Mouse (Mus musculus): Measurements from ENCODE around the gene Mlst8. TPM values are rescaled to one million over a fixed set of nuclear protein-coding genes. Genes with fewer than 3 reads are reported as not detected.
A peak's percentile ranks its signal among the peaks of the same experiment; 100 is the strongest.

Gene Mlst8
- polyA plus RNA-seq, 1 experiment from 2014 or later: 20.9 TPM

DNA sequence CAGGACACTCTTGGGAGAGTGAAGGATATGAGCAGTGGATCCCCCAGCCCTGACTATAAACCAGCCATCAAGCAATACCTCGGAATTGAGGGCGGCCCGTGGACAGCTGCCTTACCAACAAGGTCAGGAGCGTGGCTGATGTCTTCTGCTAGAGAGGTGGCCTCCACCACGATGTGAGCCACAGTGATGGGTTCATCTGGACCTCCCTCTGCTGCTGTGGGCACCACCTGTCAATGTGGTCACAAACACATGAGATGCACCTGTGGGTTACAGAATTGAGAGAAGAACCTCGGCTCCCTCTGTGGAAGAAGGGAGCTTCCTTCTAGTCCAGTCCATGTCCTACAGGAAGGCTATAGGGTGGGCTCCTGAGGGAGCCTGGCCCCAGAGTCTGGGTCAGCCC, 29.4 kb downstream of the Mlst8 start:
- H3K9ac ChIP-seq (ENCODE audit: low read depth, low read length): no peak overlapping the region
- ATAC-seq (replicated peaks; ENCODE audit: insufficient number of reproducible peaks, low FRiP score, low TSS enrichment): no peak
- WGBS (ENCODE audit: insufficient replicate concordance): 84% methylated on average over 6 of the region's 6 CpGs

DNA sequence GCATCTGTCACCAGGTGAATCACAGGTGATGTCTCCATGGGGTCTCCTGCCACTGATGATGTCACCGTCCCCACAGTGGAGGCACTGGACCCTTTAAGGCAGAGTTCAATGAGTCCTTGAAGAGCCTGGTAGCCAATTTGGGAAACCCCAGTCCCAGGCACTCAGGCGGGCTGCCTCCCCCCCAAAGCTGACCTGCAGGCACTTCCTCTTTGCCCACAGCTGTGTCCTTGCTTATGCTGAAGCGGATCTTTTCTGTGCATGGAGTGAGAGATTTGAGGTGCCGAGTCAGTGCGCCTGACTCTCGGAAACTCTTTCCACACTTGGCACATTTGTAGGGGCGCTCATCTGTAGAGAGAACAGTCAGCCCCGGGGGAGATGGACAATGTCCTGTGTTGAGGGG, 32.3 kb downstream of the Mlst8 start:
- 95% methylated on average over 8 of the region's 8 CpGs for WGBS (ENCODE audit: insufficient replicate concordance)
- H3K9ac ChIP-seq (ENCODE audit: low read depth, low read length): no peak overlapping the region
- no peaks in the 10 kb centered on the region for H3K9me3 ChIP-seq (replicated peaks; ENCODE audit: control insufficient read depth, low read length)
- H3K4me3 ChIP-seq (ENCODE audit: low read depth, low read length): no peak overlapping the region
- H3K4me1 ChIP-seq (ENCODE audit: control insufficient read depth, insufficient read depth, low read length): no peaks in the 10 kb centered on the region
- no peak overlapping the region for H3K27ac ChIP-seq (ENCODE audit: low read depth, low read length)
- no peak overlapping the region for H3K4me2 ChIP-seq
- H3K27me3 ChIP-seq (ENCODE audit: control insufficient read depth, insufficient read depth, low read length): no peaks in the 10 kb centered on the region
- 0 out of 2 replicates have a peak, but pooled peaks have one; percentile 29 for ATAC-seq (replicated peaks; ENCODE audit: insufficient number of reproducible peaks, low FRiP score, low TSS enrichment)
- peaks cover 45% of the 10 kb centered on the region for H3K36me3 ChIP-seq (ENCODE audit: control insufficient read depth, insufficient read depth, low read length)

More for the DNA sequence above, 29.4 kb downstream of the Mlst8 start:
- no peak overlapping the region for H3K4me3 ChIP-seq (ENCODE audit: low read depth, low read length)
- no peaks in the 10 kb centered on the region for H3K27me3 ChIP-seq (ENCODE audit: control insufficient read depth, insufficient read depth, low read length)
- H3K36me3 ChIP-seq (ENCODE audit: control insufficient read depth, insufficient read depth, low read length): peaks cover 34% of the 10 kb centered on the region
- peaks cover 6% of the 10 kb centered on the region; the same call in 1 of the 2 replicates for H3K4me1 ChIP-seq (ENCODE audit: control insufficient read depth, insufficient read depth, low read length)
- no peak overlapping the region for H3K27ac ChIP-seq (ENCODE audit: low read depth, low read length)
- H3K4me2 ChIP-seq: no peak overlapping the region
- H3K9me3 ChIP-seq (replicated peaks; ENCODE audit: control insufficient read depth, low read length): no peaks in the 10 kb centered on the region

DNA sequence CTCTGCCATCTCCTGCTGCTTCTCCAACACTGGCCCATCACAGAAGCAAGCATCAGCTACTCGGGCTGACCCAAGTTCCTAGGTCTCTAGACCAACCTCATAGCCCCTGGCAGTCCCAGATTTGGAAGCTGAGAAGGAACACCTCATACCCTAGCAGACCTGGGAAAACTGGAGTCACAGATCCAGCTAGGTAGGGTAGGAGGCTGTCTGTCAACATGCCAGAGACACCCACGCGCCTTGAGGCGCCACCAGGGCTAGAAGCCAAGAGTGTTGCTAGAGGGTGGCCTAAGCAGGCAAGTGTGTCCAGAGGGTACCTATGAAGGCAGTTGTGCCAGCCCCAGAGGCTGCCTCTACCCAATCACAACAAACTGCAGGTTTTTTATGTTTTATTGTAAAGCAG, 35.5 kb downstream of the Mlst8 start:
- Histone ChIP-seq H3K36me3 (ENCODE audit: control insufficient read depth, insufficient read depth, low read length) (peaks cover 43% of the 10 kb centered on the region), H3K27me3 (ENCODE audit: control insufficient read depth, insufficient read depth, low read length) (no peaks in the 10 kb centered on the region), H3K9ac (ENCODE audit: low read depth, low read length) (no peak overlapping the region)

DNA sequence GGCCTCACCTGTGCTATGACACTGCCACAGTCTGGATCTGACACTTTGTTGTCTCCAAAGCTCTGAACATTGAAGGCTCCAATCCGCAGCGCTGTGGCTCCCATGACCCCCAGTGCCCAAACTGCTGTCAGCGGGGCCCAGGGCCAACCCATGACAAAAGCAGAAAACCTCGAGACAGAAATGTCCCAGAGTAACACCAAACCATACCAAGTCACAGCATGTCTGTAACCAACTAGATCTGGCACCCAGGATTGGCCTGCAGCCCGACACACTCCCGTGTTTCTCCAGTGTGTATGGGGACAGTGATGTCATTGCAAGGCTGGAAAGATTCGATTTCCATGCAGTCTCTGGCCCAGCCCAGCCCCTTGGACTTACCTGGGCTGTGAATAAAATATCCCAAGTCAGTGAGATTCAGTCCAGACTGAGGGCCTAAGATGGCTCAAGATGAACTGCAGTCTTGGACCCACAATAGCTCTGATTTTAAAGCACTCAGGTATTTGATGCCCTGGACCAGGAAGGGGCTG, 36.2 kb downstream of the Mlst8 start, which contains the start of gene Dnase1l2:
Gene Dnase1l2, minus strand, starts transcription at position 474 of the 524 bp plus-strand sequence.
- Histone ChIP-seq H3K4me1 (ENCODE audit: control insufficient read depth, insufficient read depth, low read length) (no peaks in the 10 kb centered on the region), H3K9ac (ENCODE audit: low read depth, low read length) (no peak within 1 kb of the TSS; the same call in 1 of the 2 replicates), H3K4me3 (ENCODE audit: low read depth, low read length) (no peak within 1 kb of the TSS), H3K36me3 (ENCODE audit: control insufficient read depth, insufficient read depth, low read length) (peaks cover 46% of the 10 kb centered on the region), H3K9me3 (replicated peaks; ENCODE audit: control insufficient read depth, low read length) (no peaks in the 10 kb centered on the region), H3K27ac (ENCODE audit: low read depth, low read length) (no peak within 1 kb of the TSS), H3K27me3 (ENCODE audit: control insufficient read depth, insufficient read depth, low read length) (no peaks in the 10 kb centered on the region), H3K4me2 (no peak within 1 kb of the TSS)
- 83% methylated on average over 7 of the region's 7 CpGs for WGBS (ENCODE audit: insufficient replicate concordance)
- ATAC-seq (replicated peaks; ENCODE audit: insufficient number of reproducible peaks, low FRiP score, low TSS enrichment): no peak

More for the DNA sequence above, 35.5 kb downstream of the Mlst8 start:
- no peak for ATAC-seq (replicated peaks; ENCODE audit: insufficient number of reproducible peaks, low FRiP score, low TSS enrichment)
- H3K4me3 ChIP-seq (ENCODE audit: low read depth, low read length): no peak overlapping the region
- WGBS (ENCODE audit: insufficient replicate concordance): 83% methylated on average over 4 of the region's 4 CpGs
- H3K27ac ChIP-seq (ENCODE audit: low read depth, low read length): no peak overlapping the region
- H3K4me2 ChIP-seq: no peak overlapping the region
- H3K9me3 ChIP-seq (replicated peaks; ENCODE audit: control insufficient read depth, low read length): no peaks in the 10 kb centered on the region
- H3K4me1 ChIP-seq (ENCODE audit: control insufficient read depth, insufficient read depth, low read length): no peaks in the 10 kb centered on the region

DNA sequence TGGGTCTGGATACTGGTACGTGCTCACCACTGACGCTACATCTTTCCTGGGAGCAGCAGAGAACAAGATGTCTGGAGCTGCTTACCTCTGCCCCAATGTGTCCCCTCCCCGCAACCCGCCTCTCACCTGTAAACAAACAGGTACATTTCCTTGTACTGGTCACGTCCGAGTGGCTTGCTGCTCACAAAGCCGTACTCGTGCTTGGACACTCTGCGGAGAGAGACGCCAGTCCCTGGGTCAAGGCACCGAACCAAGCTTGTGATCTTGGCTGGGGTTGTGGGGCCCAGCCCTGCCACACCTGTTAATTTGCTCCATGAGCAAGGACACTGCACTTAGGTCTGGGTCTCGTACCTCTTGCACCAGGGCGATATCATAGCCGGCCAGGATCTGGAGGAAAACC, 36.8 kb downstream of the Mlst8 start:
- peaks cover 43% of the 10 kb centered on the region for H3K36me3 ChIP-seq (ENCODE audit: control insufficient read depth, insufficient read depth, low read length)

DNA sequence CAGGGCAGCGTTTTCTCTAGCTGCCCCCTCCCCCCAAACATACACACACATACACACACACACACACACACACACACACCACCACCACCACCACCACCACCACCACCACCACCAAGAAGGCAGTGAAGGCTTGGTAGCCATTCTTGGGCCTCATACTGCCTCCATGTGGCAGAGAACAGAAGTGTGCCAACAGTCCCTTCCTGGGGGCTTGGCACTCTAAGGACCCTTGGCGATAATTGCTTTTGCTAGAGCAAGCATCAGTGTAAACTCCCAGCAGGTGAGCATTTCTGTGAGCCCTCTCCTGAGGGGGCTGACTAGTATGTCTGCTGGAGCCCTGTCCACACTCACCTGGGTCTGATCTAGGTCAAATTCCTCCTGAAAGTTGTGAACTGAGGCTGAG, 37.7 kb downstream of the Mlst8 start:
- ATAC-seq (replicated peaks; ENCODE audit: insufficient number of reproducible peaks, low FRiP score, low TSS enrichment): no peak; the same call in 1 of the 2 replicates
- WGBS (ENCODE audit: insufficient replicate concordance): 48% methylated on average over 2 of the region's 2 CpGs
- no peaks in the 10 kb centered on the region for H3K27me3 ChIP-seq (ENCODE audit: control insufficient read depth, insufficient read depth, low read length)
- no peaks in the 10 kb centered on the region for H3K4me1 ChIP-seq (ENCODE audit: control insufficient read depth, insufficient read depth, low read length)
- H3K4me3 ChIP-seq (ENCODE audit: low read depth, low read length): no peak overlapping the region
- no peak overlapping the region for H3K9ac ChIP-seq (ENCODE audit: low read depth, low read length)
- no peaks in the 10 kb centered on the region for H3K9me3 ChIP-seq (replicated peaks; ENCODE audit: control insufficient read depth, low read length)
- peaks cover 38% of the 10 kb centered on the region for H3K36me3 ChIP-seq (ENCODE audit: control insufficient read depth, insufficient read depth, low read length)
- no peak overlapping the region for H3K27ac ChIP-seq (ENCODE audit: low read depth, low read length)
- no peak overlapping the region for H3K4me2 ChIP-seq

More for the DNA sequence above, 36.8 kb downstream of the Mlst8 start:
- no peak overlapping the region for H3K4me2 ChIP-seq
- no peak overlapping the region for H3K4me3 ChIP-seq (ENCODE audit: low read depth, low read length)
- H3K9me3 ChIP-seq (replicated peaks; ENCODE audit: control insufficient read depth, low read length): no peaks in the 10 kb centered on the region
- H3K27me3 ChIP-seq (ENCODE audit: control insufficient read depth, insufficient read depth, low read length): no peaks in the 10 kb centered on the region
- no peaks in the 10 kb centered on the region for H3K4me1 ChIP-seq (ENCODE audit: control insufficient read depth, insufficient read depth, low read length)
- 85% methylated on average over 14 of the region's 14 CpGs for WGBS (ENCODE audit: insufficient replicate concordance)
- no peak for ATAC-seq (replicated peaks; ENCODE audit: insufficient number of reproducible peaks, low FRiP score, low TSS enrichment)
- no peak overlapping the region for H3K27ac ChIP-seq (ENCODE audit: low read depth, low read length)
- no peak overlapping the region; the same call in 1 of the 2 replicates for H3K9ac ChIP-seq (ENCODE audit: low read depth, low read length)

DNA sequence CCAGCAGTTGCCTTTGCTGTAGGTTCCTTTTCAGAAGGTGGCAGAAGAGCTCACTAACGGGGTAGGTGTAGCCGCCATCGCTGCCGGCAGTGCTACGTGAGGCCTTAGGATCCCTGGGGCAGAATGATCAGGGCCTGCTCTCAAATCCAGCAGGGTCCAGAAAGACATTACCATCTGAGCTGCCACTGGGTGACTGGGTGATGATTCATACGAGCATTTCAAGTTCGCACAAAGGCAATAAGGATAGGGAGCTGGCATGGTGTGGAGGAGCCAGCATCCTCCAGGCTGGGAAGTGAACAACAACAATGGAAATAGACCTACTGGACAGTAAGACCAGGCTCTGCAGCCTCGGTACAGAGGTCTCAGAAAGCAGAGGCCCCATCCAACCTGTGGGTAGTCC, 38.5 kb downstream of the Mlst8 start:
- Histone ChIP-seq H3K27me3 (ENCODE audit: control insufficient read depth, insufficient read depth, low read length) (no peaks in the 10 kb centered on the region), H3K9ac (ENCODE audit: low read depth, low read length) (no peak overlapping the region), H3K4me1 (ENCODE audit: control insufficient read depth, insufficient read depth, low read length) (no peaks in the 10 kb centered on the region), H3K4me3 (ENCODE audit: low read depth, low read length) (no peak overlapping the region), H3K27ac (ENCODE audit: low read depth, low read length) (no peak overlapping the region), H3K9me3 (replicated peaks; ENCODE audit: control insufficient read depth, low read length) (no peaks in the 10 kb centered on the region), H3K36me3 (ENCODE audit: control insufficient read depth, insufficient read depth, low read length) (peaks cover 30% of the 10 kb centered on the region), H3K4me2 (no peak overlapping the region)
- no peak for ATAC-seq (replicated peaks; ENCODE audit: insufficient number of reproducible peaks, low FRiP score, low TSS enrichment)
- 89% methylated on average over 8 of the region's 8 CpGs for WGBS (ENCODE audit: insufficient replicate concordance)

DNA sequence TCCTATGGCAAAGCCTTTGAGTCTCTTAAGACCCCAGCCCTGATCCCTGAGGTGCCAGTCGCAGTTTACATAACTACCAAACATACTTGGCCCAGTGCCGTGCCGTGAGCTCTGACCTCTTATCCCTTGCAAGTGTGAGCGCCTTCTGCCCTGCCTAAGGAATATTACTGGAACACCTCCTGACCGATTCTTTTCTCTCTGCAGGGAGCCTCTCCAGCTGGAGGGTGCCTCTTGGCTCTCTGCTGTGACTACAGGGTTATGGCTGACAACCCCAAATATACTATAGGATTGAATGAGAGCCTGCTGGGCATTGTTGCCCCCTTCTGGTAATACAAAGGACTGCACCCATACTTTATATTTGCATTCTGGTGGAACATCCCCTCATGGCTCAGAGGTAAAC, 41.9 kb downstream of the Mlst8 start:
- Histone ChIP-seq H3K27ac (ENCODE audit: low read depth, low read length) (no peak overlapping the region), H3K4me3 (ENCODE audit: low read depth, low read length) (no peak overlapping the region), H3K4me1 (ENCODE audit: control insufficient read depth, insufficient read depth, low read length) (no peaks in the 10 kb centered on the region), H3K9me3 (replicated peaks; ENCODE audit: control insufficient read depth, low read length) (no peaks in the 10 kb centered on the region), H3K9ac (ENCODE audit: low read depth, low read length) (no peak overlapping the region), H3K36me3 (ENCODE audit: control insufficient read depth, insufficient read depth, low read length) (peaks cover 17% of the 10 kb centered on the region), H3K4me2 (no peak overlapping the region), H3K27me3 (ENCODE audit: control insufficient read depth, insufficient read depth, low read length) (no peaks in the 10 kb centered on the region)
- 77% methylated on average over 5 of the region's 5 CpGs for WGBS (ENCODE audit: insufficient replicate concordance)
- no peak for ATAC-seq (replicated peaks; ENCODE audit: insufficient number of reproducible peaks, low FRiP score, low TSS enrichment)
